24 mouse cellular contexts compared by ENCODE assay signal in the genomic region with DNA sequence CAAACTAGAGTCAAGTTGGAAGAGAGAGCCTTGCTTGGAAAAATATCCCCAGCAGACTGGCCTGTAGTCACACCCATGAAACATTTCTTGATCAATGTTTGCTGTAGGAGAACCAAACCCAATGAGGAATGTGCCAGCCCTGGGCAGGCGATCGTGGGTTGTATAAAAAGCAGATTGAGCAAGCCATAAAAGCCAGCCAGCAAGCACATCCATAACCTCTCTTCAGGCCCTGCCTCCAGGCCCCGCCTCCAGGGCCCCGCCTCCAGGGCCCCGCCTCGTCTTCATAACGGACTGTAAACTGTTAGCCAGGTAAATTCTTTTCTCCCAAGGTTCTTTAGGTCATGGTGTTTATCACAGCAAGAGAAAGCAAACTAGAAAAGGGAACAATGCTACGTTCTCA. TPM values are rescaled to one million over a fixed set of nuclear protein-coding genes. Genes with fewer than 3 reads are reported as not detected.
DNase-seq lines count a peak whose midpoint lies in the region; ATAC-seq and TF ChIP-seq lines count a peak whose summit lies in the region.
"Had no signal": no experiment of that assay in that cellular context is flagged by ENCODE, and none has a peak within 500 bp of the region (broad histone marks: within the 10 kb centered on the region; RNA-seq: fewer than 3 reads in every experiment).

No protein-coding gene starts in this region.

- no peaks in the 10 kb centered on the region for H3K27me3 ChIP-seq in intestine, embryonic 14.5 days (replicated peaks; ENCODE audit: control insufficient read depth, insufficient read depth, low read length)
- H3K27me3 ChIP-seq: heart, embryonic 13.5 days; limb, embryonic 13.5 days; neural tube, embryonic 15.5 days had no signal

- TF ChIP-seq POLR2A in lung, adult 2 months (IDR thresholded peaks at IDR 0.05; ENCODE audit: borderline replicate concordance, extremely low read depth, low read depth, low read length), result no peak

- no peaks in the 10 kb centered on the region for H3K9me3 ChIP-seq in intestine, embryonic 14.5 days (ENCODE audit: control insufficient read depth, low read length)
- H3K9me3 ChIP-seq: G1E; heart, embryonic 13.5 days; limb, embryonic 13.5 days; midbrain, embryonic 10.5 days; neural tube, embryonic 15.5 days had no signal

- H3K36me3 ChIP-seq in intestine, embryonic 14.5 days (ENCODE audit: control insufficient read depth, insufficient read depth, low read length), result peaks cover 82% of the 10 kb centered on the region

- no peak overlapping the region for H3K4me2 ChIP-seq in intestine, embryonic 14.5 days (ENCODE audit: low read length)
- H3K4me2 ChIP-seq: heart, embryonic 13.5 days; limb, embryonic 13.5 days; neural tube, embryonic 15.5 days had no signal

- DNase-seq in heart, adult 11 months, result peak; percentile 90
- DNase-seq in heart, adult 8-10 months (ENCODE audit: low spot score), result no peak
- DNase-seq in lung, adult 18-20 months, result peak; percentile 72 to 81
- DNase-seq in lung, adult 2 months, result no peak
- DNase-seq in intestine, embryonic 14.5 days (ENCODE audit: low spot score), result no peak
- peak; percentile 57 for DNase-seq in lung, postnatal 25 days (ENCODE audit: low spot score)
- no peak for DNase-seq in right cerebral cortex, postnatal 4 days
- no peak for DNase-seq in retina, embryonic 14.5 days (ENCODE audit: low spot score)
- DNase-seq: cerebellum, adult 11 months; gastrocnemius, postnatal 14 days; heart, postnatal 4 days; thymus, postnatal 25 days had no signal

- H3K4me1 ChIP-seq in lung, adult 2 months (ENCODE audit: control insufficient read depth, insufficient read depth, low read length), result peaks cover 14% of the 10 kb centered on the region
- peaks cover 7% of the 10 kb centered on the region for H3K4me1 ChIP-seq in intestine, embryonic 14.5 days (replicated peaks; ENCODE audit: control insufficient read depth, insufficient read depth, low read length)

- H3K4me3 ChIP-seq in lung, adult 2 months (replicated peaks; ENCODE audit: extremely low read depth, low read depth, low read length), result no peak overlapping the region
- no peak overlapping the region for H3K4me3 ChIP-seq in intestine, embryonic 14.5 days (ENCODE audit: low read depth, low read length)
- H3K4me3 ChIP-seq: heart, embryonic 13.5 days; layer of hippocampus, adult 2 months; limb, embryonic 13.5 days; midbrain, embryonic 10.5 days; neural tube, embryonic 15.5 days had no signal

- TF ChIP-seq CTCF in lung, adult 2 months (IDR thresholded peaks at IDR 0.05; ENCODE audit: insufficient read depth, low read length), result no peak

- 0 out of 2 replicates have a peak, but pooled peaks have one; percentile 15 for ATAC-seq in intestine, embryonic 14.5 days (replicated peaks; ENCODE audit: low FRiP score, low TSS enrichment, low read depth)

- H3K27ac ChIP-seq in intestine, embryonic 14.5 days (ENCODE audit: low read depth), result no peak overlapping the region
- H3K27ac ChIP-seq: heart, embryonic 13.5 days; layer of hippocampus, adult 2 months; limb, embryonic 13.5 days; midbrain, embryonic 10.5 days; neural tube, embryonic 15.5 days had no signal

- H3K9ac ChIP-seq in intestine, embryonic 14.5 days (ENCODE audit: low read length), result no peak overlapping the region
- H3K9ac ChIP-seq: heart, embryonic 13.5 days; limb, embryonic 13.5 days; neural tube, embryonic 15.5 days had no signal

- 67% methylated on average over 8 of the region's 8 CpGs for WGBS in lung, adult 2 months
- 67% methylated on average over 8 of the region's 8 CpGs for WGBS in intestine, embryonic 14.5 days

RNA-seq across cellular contexts. Expression of gene Pacs1, which starts 5.5 kb away (rescaled TPM):
- 10 to 100 TPM; 18.6 to 21.9 (median 20.8) TPM for total RNA-seq in heart, adult 8-10 months (2022)
- 37.2 and 40.6 TPM in 2 replicates for polyA plus RNA-seq in lung, adult 2 months (2012; rRNA removed)
- polyA plus RNA-seq in intestine, embryonic 14.5 days (2014; fragmentation: Nextera tagmentation; extraction: Ambion mirVana), result 22.9 and 23.4 TPM in 2 replicates

RNA-seq across cellular contexts. Expression of gene Sf3b2, which starts 16.9 kb away (rescaled TPM):
- total RNA-seq in heart, adult 8-10 months (2022), result 100 to 1,000 TPM; 108 to 125 (median 119) TPM
- polyA plus RNA-seq in lung, adult 2 months (2012; rRNA removed), result 121 and 132 TPM in 2 replicates
- 321 and 334 TPM in 2 replicates for polyA plus RNA-seq in intestine, embryonic 14.5 days (2014; fragmentation: Nextera tagmentation; extraction: Ambion mirVana)

RNA-seq across cellular contexts. Expression of gene Gal3st3, which starts 19.8 kb away (rescaled TPM):
- total RNA-seq in heart, adult 8-10 months (2022), result 10 to 100 TPM; 22.3 to 32.9 (median 25.1) TPM
- polyA plus RNA-seq in lung, adult 2 months (2012; rRNA removed), result 1.9 and 2.3 TPM in 2 replicates
- polyA plus RNA-seq in intestine, embryonic 14.5 days (2014; fragmentation: Nextera tagmentation; extraction: Ambion mirVana), result 2.9 and 3.3 TPM in 2 replicates
- polyA plus RNA-seq: C2C12, G1E had no signal

RNA-seq across cellular contexts. Expression of gene Catsper1, which starts 57.2 kb away (rescaled TPM):
- total RNA-seq in heart, adult 8-10 months (2022), result not detected
- polyA plus RNA-seq in lung, adult 2 months (2012; rRNA removed), result not detected in 2 replicates
- polyA plus RNA-seq in intestine, embryonic 14.5 days (2014; fragmentation: Nextera tagmentation; extraction: Ambion mirVana), result not detected in 2 replicates
- total RNA-seq: G1E; gastrocnemius, postnatal 14 days; heart, postnatal 4 days; layer of hippocampus, adult 2 months; left cerebral cortex, adult 18-20 months had no signal
- polyA plus RNA-seq: C2C12; embryonic facial prominence, embryonic 11.5 days; G1E; heart, embryonic 13.5 days; limb, embryonic 13.5 days; lung, embryonic 16.5 days; midbrain, embryonic 10.5 days; neural tube, embryonic 15.5 days; spleen, adult 2 months; stomach, embryonic 16.5 days had no signal

Comparison
In these comparisons a context has a peak if more than half of its experiments do, and no peak if none do; other contexts are left out.
1. DNase-seq: peak in heart, adult 11 months (single experiment), lung, adult 18-20 months (2 of 2) and lung, postnatal 25 days (single experiment); none in heart, adult 8-10 months (single experiment), lung, adult 2 months (single experiment), intestine, embryonic 14.5 days (single experiment), right cerebral cortex, postnatal 4 days (single experiment) and retina, embryonic 14.5 days (single experiment).